Mouse (Mus musculus): ENCODE results near the gene Spsb1. TPM values are rescaled to one million over a fixed set of nuclear protein-coding genes. Genes with fewer than 3 reads are reported as not detected.

Gene Spsb1
- polyA plus RNA-seq, 1 experiment from 2014 or later = 6.8 TPM

- Histone ChIP-seq H3K4me1 (peaks cover 19% of the 10 kb centered on the region), H3K9ac (replicated peaks) (no peak overlapping the region), H3K27me3 (no peaks in the 10 kb centered on the region), H3K4me3 (no peak overlapping the region), H3K36me3 (no peaks in the 10 kb centered on the region), H3K4me2 (replicated peaks) (no peak overlapping the region), H3K27ac (replicated peaks) (no peak overlapping the region), H3K9me3 (no peaks in the 10 kb centered on the region)
- no peak for ATAC-seq (replicated peaks)
- 91% methylated on average over 11 of the region's 11 CpGs for WGBS
Measured at GRCm38 (mm10) chr4:149871014-149871413, 83.8 kb downstream of the Spsb1 start.

- H3K36me3 ChIP-seq = no peaks in the 10 kb centered on the region
- H3K4me3 ChIP-seq = no peak overlapping the region
- H3K4me2 ChIP-seq (replicated peaks) = no peak overlapping the region
- H3K4me1 ChIP-seq = peaks cover 13% of the 10 kb centered on the region
- H3K9ac ChIP-seq (replicated peaks) = no peak overlapping the region
- no peak overlapping the region for H3K27ac ChIP-seq (replicated peaks)
- H3K27me3 ChIP-seq = no peaks in the 10 kb centered on the region
- H3K9me3 ChIP-seq = no peaks in the 10 kb centered on the region
- ATAC-seq (replicated peaks) = no peak
Measured at GRCm38 (mm10) chr4:149870412-149870811, 84.4 kb downstream of the Spsb1 start.

GRCm38 (mm10) chr4:149868725-149869124 lies 86.1 kb downstream of the Spsb1 start:
- H3K4me3 ChIP-seq = no peak overlapping the region
- no peaks in the 10 kb centered on the region for H3K4me1 ChIP-seq
- no peak overlapping the region for H3K27ac ChIP-seq (replicated peaks)
- no peaks in the 10 kb centered on the region for H3K27me3 ChIP-seq
- no peak overlapping the region for H3K9ac ChIP-seq (replicated peaks)
- no peaks in the 10 kb centered on the region for H3K36me3 ChIP-seq
- no peak for ATAC-seq (replicated peaks)
- H3K4me2 ChIP-seq (replicated peaks) = no peak overlapping the region
- H3K9me3 ChIP-seq = no peaks in the 10 kb centered on the region
- WGBS = 86% methylated on average over 14 of the region's 14 CpGs

- ATAC-seq (replicated peaks) = no peak
- Histone ChIP-seq H3K36me3 (no peaks in the 10 kb centered on the region), H3K27ac (replicated peaks) (no peak overlapping the region), H3K9ac (replicated peaks) (no peak overlapping the region), H3K4me3 (no peak overlapping the region), H3K4me2 (replicated peaks) (no peak overlapping the region), H3K4me1 (no peaks in the 10 kb centered on the region), H3K9me3 (no peaks in the 10 kb centered on the region), H3K27me3 (no peaks in the 10 kb centered on the region)
- 67% methylated on average over 9 of the region's 9 CpGs for WGBS
Measured at GRCm38 (mm10) chr4:149868009-149868408, 86.8 kb downstream of the Spsb1 start.

- H3K9ac ChIP-seq (replicated peaks) = no peak overlapping the region
- H3K36me3 ChIP-seq = no peaks in the 10 kb centered on the region
- no peak overlapping the region for H3K27ac ChIP-seq (replicated peaks)
- H3K4me1 ChIP-seq = no peaks in the 10 kb centered on the region
- H3K4me3 ChIP-seq = no peak overlapping the region
- 74% methylated on average over 4 of the region's 4 CpGs for WGBS
- no peak overlapping the region for H3K4me2 ChIP-seq (replicated peaks)
- no peak for ATAC-seq (replicated peaks)
- H3K9me3 ChIP-seq = no peaks in the 10 kb centered on the region
- H3K27me3 ChIP-seq = no peaks in the 10 kb centered on the region
Measured at GRCm38 (mm10) chr4:149867351-149867750, 87.5 kb downstream of the Spsb1 start.

GRCm38 (mm10) chr4:149864395-149864794 lies 90.4 kb downstream of the Spsb1 start:
- no peaks in the 10 kb centered on the region for H3K36me3 ChIP-seq
- no peak overlapping the region for H3K4me3 ChIP-seq
- no peaks in the 10 kb centered on the region for H3K27me3 ChIP-seq
- 89% methylated on average over 4 of the region's 4 CpGs for WGBS
- no peak overlapping the region for H3K9ac ChIP-seq (replicated peaks)
- H3K4me2 ChIP-seq (replicated peaks) = no peak overlapping the region
- no peak overlapping the region for H3K27ac ChIP-seq (replicated peaks)
- no peaks in the 10 kb centered on the region for H3K4me1 ChIP-seq
- no peak for ATAC-seq (replicated peaks)
- H3K9me3 ChIP-seq = no peaks in the 10 kb centered on the region

- H3K9ac ChIP-seq (replicated peaks) = no peak overlapping the region
- H3K9me3 ChIP-seq = no peaks in the 10 kb centered on the region
- H3K4me1 ChIP-seq = no peaks in the 10 kb centered on the region
- WGBS = 92% methylated on average over 9 of the region's 9 CpGs
- H3K4me2 ChIP-seq (replicated peaks) = no peak overlapping the region
- ATAC-seq (replicated peaks) = no peak
- H3K27me3 ChIP-seq = no peaks in the 10 kb centered on the region
- no peaks in the 10 kb centered on the region for H3K36me3 ChIP-seq
- H3K27ac ChIP-seq (replicated peaks) = no peak overlapping the region
- no peak overlapping the region for H3K4me3 ChIP-seq
Measured at GRCm38 (mm10) chr4:149863522-149863921, 91.3 kb downstream of the Spsb1 start.

- WGBS = 80% methylated on average over 6 of the region's 6 CpGs
- ATAC-seq (replicated peaks) = no peak
- H3K9ac ChIP-seq (replicated peaks) = no peak overlapping the region
- H3K4me1 ChIP-seq = no peaks in the 10 kb centered on the region
- H3K9me3 ChIP-seq = no peaks in the 10 kb centered on the region
- H3K27me3 ChIP-seq = no peaks in the 10 kb centered on the region
- H3K4me3 ChIP-seq = no peak overlapping the region
- no peak overlapping the region for H3K4me2 ChIP-seq (replicated peaks)
- no peak overlapping the region for H3K27ac ChIP-seq (replicated peaks)
- no peaks in the 10 kb centered on the region for H3K36me3 ChIP-seq
Measured at GRCm38 (mm10) chr4:149860393-149860792, 94.5 kb downstream of the Spsb1 start.

GRCm38 (mm10) chr4:149858584-149858983 lies 96.3 kb downstream of the Spsb1 start:
- Histone ChIP-seq H3K4me2 (replicated peaks) (no peak overlapping the region), H3K9me3 (no peaks in the 10 kb centered on the region), H3K27me3 (no peaks in the 10 kb centered on the region), H3K36me3 (no peaks in the 10 kb centered on the region), H3K4me1 (peaks cover 14% of the 10 kb centered on the region), H3K27ac (replicated peaks) (no peak overlapping the region), H3K4me3 (no peak overlapping the region), H3K9ac (replicated peaks) (no peak overlapping the region)
- 67% methylated on average over 8 of the region's 8 CpGs for WGBS
- no peak for ATAC-seq (replicated peaks)

- H3K4me2 ChIP-seq (replicated peaks) = no peak overlapping the region
- WGBS = 87% methylated on average over 6 of the region's 6 CpGs
- no peaks in the 10 kb centered on the region for H3K36me3 ChIP-seq
- no peaks in the 10 kb centered on the region for H3K9me3 ChIP-seq
- no peak overlapping the region for H3K27ac ChIP-seq (replicated peaks)
- no peaks in the 10 kb centered on the region for H3K27me3 ChIP-seq
- ATAC-seq (replicated peaks) = no peak
- H3K9ac ChIP-seq (replicated peaks) = no peak overlapping the region
- H3K4me3 ChIP-seq = no peak overlapping the region
- H3K4me1 ChIP-seq = peaks cover 14% of the 10 kb centered on the region
Measured at GRCm38 (mm10) chr4:149858097-149858496, 96.7 kb downstream of the Spsb1 start.

GRCm38 (mm10) chr4:149857688-149858087 lies 97.2 kb downstream of the Spsb1 start:
- Histone ChIP-seq H3K36me3 (no peaks in the 10 kb centered on the region), H3K27me3 (no peaks in the 10 kb centered on the region), H3K4me1 (peaks cover 14% of the 10 kb centered on the region), H3K27ac (replicated peaks) (no peak overlapping the region), H3K4me2 (replicated peaks) (no peak overlapping the region), H3K9ac (replicated peaks) (no peak overlapping the region), H3K4me3 (no peak overlapping the region), H3K9me3 (no peaks in the 10 kb centered on the region)
- no peak for ATAC-seq (replicated peaks)
- WGBS = 66% methylated on average over 3 of the region's 3 CpGs

GRCm38 (mm10) chr4:149855892-149856807 lies 98.7 kb downstream of the Spsb1 start:
- H3K27ac ChIP-seq (replicated peaks) = no peak overlapping the region
- no peak for ATAC-seq (replicated peaks)

More at GRCm38 (mm10) chr4:149855892-149856807, 98.7 kb downstream of the Spsb1 start:
- H3K4me1 ChIP-seq = peaks cover 14% of the 10 kb centered on the region
- no peaks in the 10 kb centered on the region for H3K9me3 ChIP-seq
- H3K4me3 ChIP-seq = no peak overlapping the region
- H3K36me3 ChIP-seq = no peaks in the 10 kb centered on the region
- no peak overlapping the region for H3K9ac ChIP-seq (replicated peaks)
- H3K27me3 ChIP-seq = no peaks in the 10 kb centered on the region
- WGBS = 77% methylated on average over 19 of the region's 19 CpGs
- no peak overlapping the region for H3K4me2 ChIP-seq (replicated peaks)

Measured in forebrain, embryonic 15.5 days (tissue).